Mouse (Mus musculus) brain, embryonic 14.5 days (tissue): ENCODE results near the gene Prkag2.
A peak's percentile ranks its signal among the peaks of the same experiment; 100 is the strongest.

Source experiments
- CTCF ChIP-seq: fragments of 200-500 bp; IDR thresholded peaks from 2 replicates; pipeline ENCODE4 v1.5.1; 2012; ENCODE audit warnings: inconsistent platforms, mild to moderate bottlenecking, moderate library complexity, borderline replicate concordance; ENCODE audit not compliant: insufficient read depth, insufficient read length; ENCODE audit errors: extremely low read depth
- POLR2A ChIP-seq: fragments of 200-500 bp; IDR thresholded peaks from 2 replicates; pipeline ENCODE4 v1.6.1; 2012; ENCODE audit warnings: mild to moderate bottlenecking, inconsistent platforms, borderline replicate concordance; ENCODE audit not compliant: poor library complexity, insufficient read depth, insufficient read length, severe bottlenecking; ENCODE audit errors: extremely low read depth

DNA sequence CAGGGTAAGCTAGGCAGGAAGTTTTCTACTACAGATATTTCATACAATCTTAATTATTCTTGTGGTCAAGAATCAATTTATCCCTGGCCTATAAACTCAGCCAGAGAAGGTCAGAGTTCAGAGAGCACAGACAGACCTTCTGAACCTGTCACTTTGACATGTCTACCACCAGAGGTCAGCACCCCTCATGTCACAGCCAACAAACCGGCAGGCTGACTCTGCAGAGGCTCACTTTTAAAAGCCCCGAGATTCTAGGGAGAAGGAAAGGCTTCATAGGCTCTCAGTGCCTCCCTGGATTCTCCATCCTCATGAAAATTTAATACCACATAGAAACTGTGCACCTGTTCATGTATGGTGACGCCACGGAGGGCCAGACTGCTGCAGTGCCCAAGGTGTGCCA is 197.6 kb downstream of the Prkag2 start:
- TF ChIP-seq POLR2A (no peak), CTCF (peak; percentile 54; the same call in 1 of the 2 replicates)
